Mouse (Mus musculus): ENCODE data around the gene Bloc1s3. TPM values are rescaled to one million over a fixed set of nuclear protein-coding genes. Genes with fewer than 3 reads are reported as not detected.

Bloc1s3 gene
- polyA plus RNA-seq, 1 experiment from 2014 or later, result 1.9 TPM

GRCm38 (mm10) chr7:19509786-19510185, 1.6 kb upstream of the Bloc1s3 start:
- Histone ChIP-seq H3K4me1 (peaks cover 30% of the 10 kb centered on the region), H3K9me3 (no peaks in the 10 kb centered on the region), H3K4me3 (peak overlapping the region; percentile 80), H3K27ac (replicated peaks) (peak overlapping the region; percentile 93), H3K36me3 (replicated peaks) (peaks cover 9% of the 10 kb centered on the region; the same call in 1 of the 2 replicates), H3K27me3 (replicated peaks; ENCODE audit: low read depth, poor library complexity, severe bottlenecking) (no peaks in the 10 kb centered on the region; the same call in 1 of the 2 replicates)
- no peak for DNase-seq (ENCODE audit: low spot score)
- 94% methylated on average over 7 of the region's 7 CpGs for WGBS

DNA sequence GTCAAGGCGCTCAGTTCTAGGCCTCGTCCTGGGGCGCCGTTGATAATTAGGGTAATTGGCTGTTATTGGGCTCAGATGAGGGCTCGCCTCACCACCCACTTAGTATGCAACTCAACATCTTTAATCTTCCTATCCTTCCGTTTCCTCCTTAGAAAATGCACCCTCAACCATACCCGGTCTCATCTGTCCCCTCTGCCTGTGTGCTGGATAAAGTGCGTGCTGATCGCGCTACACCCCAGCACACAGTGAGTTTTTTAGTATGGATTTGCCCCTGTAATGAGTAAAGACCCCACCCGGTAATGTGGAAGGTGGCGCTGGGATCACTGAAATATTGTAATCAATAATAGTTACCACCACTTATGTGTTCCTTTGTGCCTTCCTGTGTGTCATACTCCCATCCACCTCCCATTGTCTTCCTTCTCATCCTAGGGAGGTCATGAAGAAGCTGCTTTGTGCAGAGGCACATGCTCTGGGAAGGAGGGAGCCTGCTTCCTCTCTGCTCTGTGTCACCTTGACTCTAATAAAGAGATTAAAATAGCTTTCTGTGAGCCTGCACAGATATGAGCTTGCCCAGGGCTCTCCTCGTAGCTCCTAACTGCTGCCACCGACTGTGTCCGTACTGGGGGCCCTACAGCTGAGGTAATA, 879 bp upstream of the Bloc1s3 start:
- no peak for DNase-seq (ENCODE audit: low spot score)
- 14% methylated on average over 15 of the region's 15 CpGs for WGBS
- peak overlapping the region; percentile 93 for H3K27ac ChIP-seq (replicated peaks)

DNA sequence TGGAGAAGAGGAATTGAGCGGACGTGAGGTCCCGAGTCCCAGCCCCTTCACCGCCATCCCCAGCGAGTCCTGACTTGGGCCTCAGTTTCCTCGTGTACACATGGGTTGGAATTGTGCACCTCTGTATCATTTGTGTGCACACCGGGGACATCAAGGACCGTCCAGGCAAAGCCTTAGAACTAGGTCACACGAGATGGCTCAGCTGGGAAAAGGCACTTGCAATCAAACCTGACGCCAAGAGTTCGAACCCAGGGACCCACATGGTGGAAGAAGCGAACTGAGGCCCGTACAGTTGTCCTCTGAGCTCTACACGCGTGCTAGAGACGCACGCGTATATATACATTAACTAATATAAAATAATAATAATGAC, 570 bp downstream of the Bloc1s3 start:
- Histone ChIP-seq H3K27me3 (replicated peaks; ENCODE audit: low read depth, poor library complexity, severe bottlenecking) (no peaks in the 10 kb centered on the region), H3K36me3 (replicated peaks) (peaks cover 9% of the 10 kb centered on the region; the same call in 1 of the 2 replicates), H3K9me3 (no peaks in the 10 kb centered on the region), H3K4me3 (peak overlapping the region; percentile 80), H3K27ac (replicated peaks) (peak overlapping the region; percentile 93), H3K4me1 (peaks cover 26% of the 10 kb centered on the region)
- 5% methylated on average over 18 of the region's 18 CpGs for WGBS
- no peak for DNase-seq (ENCODE audit: low spot score)

More for the DNA sequence above, 879 bp upstream of the Bloc1s3 start:
- Histone ChIP-seq H3K27me3 (replicated peaks; ENCODE audit: low read depth, poor library complexity, severe bottlenecking) (no peaks in the 10 kb centered on the region; the same call in 1 of the 2 replicates), H3K9me3 (no peaks in the 10 kb centered on the region), H3K4me3 (peak overlapping the region; percentile 80), H3K36me3 (replicated peaks) (peaks cover 9% of the 10 kb centered on the region; the same call in 1 of the 2 replicates), H3K4me1 (peaks cover 29% of the 10 kb centered on the region)

- under 1% methylated on average over 71 of the region's 71 CpGs for WGBS
- peak overlapping the region; percentile 80 for H3K4me3 ChIP-seq
- no peaks in the 10 kb centered on the region for H3K27me3 ChIP-seq (replicated peaks; ENCODE audit: low read depth, poor library complexity, severe bottlenecking)
- peak; percentile 87 for DNase-seq (ENCODE audit: low spot score)
- peaks cover 9% of the 10 kb centered on the region; the same call in 1 of the 2 replicates for H3K36me3 ChIP-seq (replicated peaks)
- H3K4me1 ChIP-seq, result peaks cover 26% of the 10 kb centered on the region
- H3K9me3 ChIP-seq, result no peaks in the 10 kb centered on the region
- peak overlapping the region; percentile 93 for H3K27ac ChIP-seq (replicated peaks)
Measured at GRCm38 (mm10) chr7:19506969-19507611, 1.1 kb downstream of the Bloc1s3 start.

- Histone ChIP-seq H3K4me3 (peak overlapping the region; percentile 80), H3K9me3 (no peaks in the 10 kb centered on the region), H3K27me3 (replicated peaks; ENCODE audit: low read depth, poor library complexity, severe bottlenecking) (no peaks in the 10 kb centered on the region), H3K4me1 (peaks cover 26% of the 10 kb centered on the region), H3K36me3 (replicated peaks) (peaks cover 6% of the 10 kb centered on the region; the same call in 1 of the 2 replicates), H3K27ac (replicated peaks) (0 out of 2 replicates have a peak overlapping the region, but pooled peaks have one; percentile 93)
- 28% methylated on average over 6 of the region's 6 CpGs for WGBS
- no peak for DNase-seq (ENCODE audit: low spot score)
Measured at GRCm38 (mm10) chr7:19506326-19506725, 1.8 kb downstream of the Bloc1s3 start.

DNA sequence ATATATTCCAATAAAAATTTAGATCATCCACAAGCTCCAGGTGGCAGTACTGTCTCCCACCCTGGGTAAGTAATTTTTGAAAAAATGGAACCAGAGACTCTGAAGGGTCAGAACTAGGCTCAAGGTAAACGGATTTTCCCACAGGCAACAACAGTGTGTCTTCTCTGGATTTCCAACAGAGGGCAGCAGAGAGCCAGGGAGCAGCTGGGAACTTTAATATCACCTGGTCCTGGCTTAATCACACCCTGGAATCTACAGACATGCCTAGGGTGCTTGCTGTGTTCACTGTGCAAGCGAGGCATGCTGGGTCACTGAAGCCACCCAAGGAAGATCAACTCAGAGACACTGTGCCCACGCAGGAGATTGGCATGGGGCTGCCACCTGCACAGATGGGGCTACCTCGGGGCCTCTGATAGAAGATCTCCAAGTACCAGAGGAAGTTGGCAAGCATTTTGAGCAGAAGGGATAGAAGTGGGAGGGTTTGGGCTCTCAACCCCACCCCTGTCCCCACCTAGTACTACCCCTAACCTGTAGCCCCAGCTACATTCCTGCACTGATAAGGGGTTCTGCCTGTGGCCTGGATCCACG, 4.6 kb downstream of the Bloc1s3 start:
- 38% methylated on average over 5 of the region's 5 CpGs for WGBS
- Histone ChIP-seq H3K4me1 (peaks cover 20% of the 10 kb centered on the region), H3K27me3 (replicated peaks; ENCODE audit: low read depth, poor library complexity, severe bottlenecking) (no peaks in the 10 kb centered on the region), H3K36me3 (replicated peaks) (no peaks in the 10 kb centered on the region), H3K4me3 (no peak overlapping the region), H3K9me3 (no peaks in the 10 kb centered on the region), H3K27ac (replicated peaks) (no peak overlapping the region)
- peak; percentile 63 for DNase-seq (ENCODE audit: low spot score)

GRCm38 (mm10) chr7:19501658-19502057, 6.5 kb downstream of the Bloc1s3 start:
- Histone ChIP-seq H3K4me1 (peaks cover 7% of the 10 kb centered on the region), H3K27me3 (replicated peaks; ENCODE audit: low read depth, poor library complexity, severe bottlenecking) (no peaks in the 10 kb centered on the region), H3K36me3 (replicated peaks) (no peaks in the 10 kb centered on the region), H3K4me3 (no peak overlapping the region), H3K27ac (replicated peaks) (no peak overlapping the region), H3K9me3 (no peaks in the 10 kb centered on the region)
- DNase-seq (ENCODE audit: low spot score), result no peak
- WGBS, result 69% methylated on average over 4 of the region's 4 CpGs

- 71% methylated on average over 12 of the region's 12 CpGs for WGBS
- Histone ChIP-seq H3K36me3 (replicated peaks) (no peaks in the 10 kb centered on the region), H3K27ac (replicated peaks) (no peak overlapping the region), H3K4me1 (peaks cover 8% of the 10 kb centered on the region), H3K27me3 (replicated peaks; ENCODE audit: low read depth, poor library complexity, severe bottlenecking) (no peaks in the 10 kb centered on the region), H3K9me3 (no peaks in the 10 kb centered on the region), H3K4me3 (no peak overlapping the region)
- no peak for DNase-seq (ENCODE audit: low spot score)
Measured at GRCm38 (mm10) chr7:19500420-19501363, 7.5 kb downstream of the Bloc1s3 start.

- Histone ChIP-seq H3K4me1 (peaks cover 10% of the 10 kb centered on the region), H3K4me3 (no peak overlapping the region), H3K9me3 (no peaks in the 10 kb centered on the region), H3K27ac (replicated peaks) (no peak overlapping the region), H3K36me3 (replicated peaks) (no peaks in the 10 kb centered on the region), H3K27me3 (replicated peaks; ENCODE audit: low read depth, poor library complexity, severe bottlenecking) (peaks cover 6% of the 10 kb centered on the region)
- WGBS, result 65% methylated on average over 4 of the region's 4 CpGs
- no peak for DNase-seq (ENCODE audit: low spot score)
Measured at GRCm38 (mm10) chr7:19498326-19498725, 9.8 kb downstream of the Bloc1s3 start.

- Histone ChIP-seq H3K4me3 (no peak overlapping the region), H3K4me1 (peaks cover 17% of the 10 kb centered on the region), H3K9me3 (no peaks in the 10 kb centered on the region), H3K27me3 (replicated peaks; ENCODE audit: low read depth, poor library complexity, severe bottlenecking) (peaks cover 27% of the 10 kb centered on the region), H3K27ac (replicated peaks) (no peak overlapping the region), H3K36me3 (replicated peaks) (no peaks in the 10 kb centered on the region)
- no peak for DNase-seq (ENCODE audit: low spot score)
- WGBS, result 49% methylated on average over 5 of the region's 5 CpGs
Measured at GRCm38 (mm10) chr7:19496214-19496555, 12.0 kb downstream of the Bloc1s3 start.

DNA sequence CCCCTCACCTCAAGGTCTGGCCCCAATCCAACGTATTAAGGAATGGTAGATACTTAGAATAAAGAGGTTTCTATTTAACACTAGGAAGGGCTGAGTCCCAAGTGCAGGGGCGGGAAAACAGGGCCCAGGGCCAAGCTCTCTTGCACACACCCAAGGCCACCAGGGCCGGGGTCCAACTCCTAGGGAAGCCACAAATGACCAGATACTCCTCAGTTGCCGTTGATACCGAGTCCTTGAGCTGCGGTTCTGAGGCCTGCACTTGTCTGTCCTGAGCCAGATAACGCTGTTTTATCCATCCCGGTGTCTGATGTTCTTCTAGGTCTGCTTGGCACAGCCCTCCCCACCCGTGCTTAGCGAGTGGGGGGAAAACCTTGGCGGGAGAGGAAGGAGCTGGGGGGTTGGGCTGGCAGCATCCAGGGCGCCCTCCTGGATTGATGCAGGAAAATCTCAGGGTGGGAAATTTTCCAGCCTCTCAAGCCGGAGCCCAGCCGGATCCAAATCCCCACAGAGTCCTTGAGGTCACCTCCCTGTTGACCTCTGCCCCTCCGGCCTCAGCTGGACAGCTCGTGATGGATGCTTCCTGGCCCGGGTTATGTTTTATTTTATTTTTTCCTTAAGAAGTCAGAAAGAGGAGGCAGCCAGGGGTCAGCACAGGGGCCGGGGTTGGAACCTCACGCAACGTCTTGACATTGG, 12.5 kb downstream of the Bloc1s3 start:
- Histone ChIP-seq H3K27ac (replicated peaks) (no peak overlapping the region), H3K27me3 (replicated peaks; ENCODE audit: low read depth, poor library complexity, severe bottlenecking) (peaks cover 32% of the 10 kb centered on the region), H3K36me3 (replicated peaks) (no peaks in the 10 kb centered on the region), H3K4me1 (peaks cover 17% of the 10 kb centered on the region), H3K9me3 (no peaks in the 10 kb centered on the region), H3K4me3 (no peak overlapping the region)
- WGBS, result 54% methylated on average over 20 of the region's 20 CpGs
- no peak for DNase-seq (ENCODE audit: low spot score)

Data from embryonic facial prominence, embryonic 10.5 days (tissue).